Mouse (Mus musculus) liver, adult 2 months (tissue): ENCODE data around the gene Ppfia3. TPM values are rescaled to one million over a fixed set of nuclear protein-coding genes. Genes with fewer than 3 reads are reported as not detected.
A peak's percentile ranks its signal among the peaks of the same experiment; 100 is the strongest.

Source experiments
- DNase-seq: peaks from one replicate; pipeline ENCODE4 v3.0.0-alpha.2; 2011; ENCODE audit warnings: low read depth, low spot score; ENCODE audit errors: extremely low read depth
- H3K27ac ChIP-seq: fragments of 200-500 bp; replicated peaks from 2 replicates; pipeline ENCODE4 v1.5.1; 2012; ENCODE audit warnings: low read depth, mild to moderate bottlenecking, control low read depth, inconsistent platforms, low read length; ENCODE audit not compliant: insufficient read depth
- H3K27me3 ChIP-seq: fragments of 200-500 bp; 2 replicates; pipeline ENCODE4 v1.6.1; 2012; ENCODE audit warnings: mild to moderate bottlenecking, moderate library complexity, low read length, inconsistent platforms; ENCODE audit not compliant: control insufficient read depth, insufficient read depth
- H3K36me3 ChIP-seq: fragments of 200-500 bp; 2 replicates; pipeline ENCODE4 v1.6.1; 2012; ENCODE audit warnings: low read length, inconsistent platforms; ENCODE audit not compliant: control insufficient read depth, insufficient read depth
- H3K4me1 ChIP-seq: fragments of 200-500 bp; 2 replicates; pipeline ENCODE4 v1.6.1; 2011; ENCODE audit warnings: low read length; ENCODE audit not compliant: control insufficient read depth, insufficient read depth
- H3K4me3 ChIP-seq: fragments of 200-500 bp; 2 replicates; pipeline ENCODE4 v1.5.1; 2011; ENCODE audit warnings: low read depth, mild to moderate bottlenecking, control low read depth, low read length, moderate library complexity; ENCODE audit not compliant: insufficient read depth
- H3K79me2 ChIP-seq: fragments of 200-500 bp; 2 replicates; pipeline ENCODE4 v1.6.1; 2012; ENCODE audit warnings: inconsistent platforms, mild to moderate bottlenecking, low read length, moderate library complexity; ENCODE audit not compliant: control insufficient read depth, insufficient read depth
- H3K9ac ChIP-seq: fragments of 200-500 bp; 2 replicates; pipeline ENCODE4 v1.6.1; 2012; ENCODE audit warnings: low read depth, mild to moderate bottlenecking, control low read depth, inconsistent platforms, low read length
- CTCF ChIP-seq: fragments of 200-500 bp; IDR thresholded peaks from 2 replicates; pipeline ENCODE4 v1.5.1; 2011; ENCODE audit warnings: low read depth, low read length, control low read depth
- POLR2A ChIP-seq: fragments of 200-500 bp; IDR thresholded peaks from 2 replicates; pipeline ENCODE4 v1.6.1; 2011; ENCODE audit warnings: low read length, control low read depth; ENCODE audit not compliant: insufficient read depth; ENCODE audit errors: extremely low read depth
- WGBS: fragments of 180-500 bp; shearing (Covaris S2); methylation state at CpG from one replicate; pipeline ENCODE4 v1.1.7; 2018; 5-methylcytosine and 5-hydroxymethylcytosine counted together
- polyA plus RNA-seq: library from polyadenylated mRNA; depleted of rRNA; stranded (reverse); fragments of >200 nt; gene quantifications from 2 replicates; pipeline ENCODE4 v1.2.3, GENCODE M21; 2012
- total RNA-seq: library from RNA; depleted of rRNA; stranded (reverse); fragments of >200 nt; gene quantifications from 2 replicates; pipeline ENCODE4 v1.2.3, GENCODE M21; 2014

The Ppfia3 gene
- total and polyA plus RNA-seq, 2 experiments: not detected

- no peak overlapping the region for H3K9ac ChIP-seq
- WGBS: 6% methylated on average over 8 of the region's 8 CpGs
- no peak overlapping the region for H3K4me3 ChIP-seq
- no peaks in the 10 kb centered on the region for H3K79me2 ChIP-seq
- H3K27me3 ChIP-seq: peaks cover 10% of the 10 kb centered on the region; the same call in 1 of the 2 replicates
- TF ChIP-seq POLR2A: no peak
- peak; percentile 63 for TF ChIP-seq CTCF
- H3K27ac ChIP-seq: no peak overlapping the region
- H3K4me1 ChIP-seq: no peaks in the 10 kb centered on the region
- DNase-seq: peak; percentile 30
- H3K36me3 ChIP-seq: no peaks in the 10 kb centered on the region
Measured at GRCm38 (mm10) chr7:45341303-45341702, 25.5 kb downstream of the Ppfia3 start.

- Histone ChIP-seq H3K4me3 (no peak overlapping the region), H3K4me1 (no peaks in the 10 kb centered on the region), H3K9ac (no peak overlapping the region), H3K79me2 (no peaks in the 10 kb centered on the region), H3K27me3 (peaks cover 10% of the 10 kb centered on the region; the same call in 1 of the 2 replicates), H3K36me3 (no peaks in the 10 kb centered on the region), H3K27ac (no peak overlapping the region)
- 5% methylated on average over 11 of the region's 11 CpGs for WGBS
- DNase-seq: peak; percentile 11
- no peak for TF ChIP-seq POLR2A
Measured at GRCm38 (mm10) chr7:45340669-45341068, 26.1 kb downstream of the Ppfia3 start.

- no peaks in the 10 kb centered on the region for H3K79me2 ChIP-seq
- no peaks in the 10 kb centered on the region for H3K4me1 ChIP-seq
- no peak for TF ChIP-seq POLR2A
- no peak for TF ChIP-seq CTCF
- H3K27me3 ChIP-seq: peaks cover 10% of the 10 kb centered on the region; the same call in 1 of the 2 replicates
- H3K9ac ChIP-seq: no peak overlapping the region
- H3K4me3 ChIP-seq: peak overlapping the region; percentile 21; the same call in 1 of the 2 replicates
- H3K36me3 ChIP-seq: no peaks in the 10 kb centered on the region
- 5% methylated on average over 11 of the region's 11 CpGs for WGBS
- H3K27ac ChIP-seq: no peak overlapping the region
- DNase-seq: no peak
Measured at GRCm38 (mm10) chr7:45340066-45340442, 26.8 kb downstream of the Ppfia3 start.

GRCm38 (mm10) chr7:45339410-45340065 is 27.3 kb downstream of the Ppfia3 start:
- no peaks in the 10 kb centered on the region for H3K36me3 ChIP-seq
- TF ChIP-seq POLR2A (no peak), CTCF (0 out of 2 replicates have a peak, but pooled peaks have one; percentile 9)
- DNase-seq: peak; percentile 31
- H3K27me3 ChIP-seq: peaks cover 10% of the 10 kb centered on the region; the same call in 1 of the 2 replicates
- WGBS: under 1% methylated on average over 39 of the region's 39 CpGs
- no peak overlapping the region for H3K27ac ChIP-seq
- H3K9ac ChIP-seq: peak overlapping the region; percentile 22
- no peaks in the 10 kb centered on the region for H3K4me1 ChIP-seq
- no peaks in the 10 kb centered on the region for H3K79me2 ChIP-seq
- peak overlapping the region; percentile 57 for H3K4me3 ChIP-seq

GRCm38 (mm10) chr7:45338161-45338911 is 28.5 kb downstream of the Ppfia3 start:
- H3K27me3 ChIP-seq: peaks cover 10% of the 10 kb centered on the region; the same call in 1 of the 2 replicates
- H3K36me3 ChIP-seq: no peaks in the 10 kb centered on the region
- TF ChIP-seq POLR2A (no peak), CTCF (no peak)
- no peaks in the 10 kb centered on the region for H3K4me1 ChIP-seq
- 5% methylated on average over 14 of the region's 14 CpGs for WGBS
- H3K4me3 ChIP-seq: no peak overlapping the region
- H3K9ac ChIP-seq: no peak overlapping the region
- no peaks in the 10 kb centered on the region for H3K79me2 ChIP-seq
- DNase-seq: no peak
- H3K27ac ChIP-seq: no peak overlapping the region

- Histone ChIP-seq H3K79me2 (no peaks in the 10 kb centered on the region), H3K4me3 (no peak overlapping the region), H3K36me3 (no peaks in the 10 kb centered on the region), H3K27ac (no peak overlapping the region), H3K4me1 (no peaks in the 10 kb centered on the region; the same call in 1 of the 2 replicates), H3K27me3 (peaks cover 10% of the 10 kb centered on the region; the same call in 1 of the 2 replicates), H3K9ac (no peak overlapping the region)
- DNase-seq: no peak
- 14% methylated on average over 4 of the region's 4 CpGs for WGBS
- TF ChIP-seq POLR2A: no peak
- TF ChIP-seq CTCF: no peak
Measured at GRCm38 (mm10) chr7:45337469-45337868, 29.4 kb downstream of the Ppfia3 start.
